8 mouse cellular contexts compared by ENCODE assay signal in genomic region chr1:36860431-36860849, GRCm38 (mm10).
DNase-seq lines count a peak whose midpoint lies in the region; ATAC-seq and TF ChIP-seq lines count a peak whose summit lies in the region.

No protein-coding gene starts in this region.

- no peaks in the 10 kb centered on the region for H3K9me3 ChIP-seq in liver, embryonic 11.5 days (ENCODE audit: control insufficient read depth, low read length)
- H3K9me3 ChIP-seq in kidney, embryonic 14.5 days (ENCODE audit: control insufficient read depth, low read length), result no peaks in the 10 kb centered on the region

- peaks cover 3% of the 10 kb centered on the region for H3K4me1 ChIP-seq in liver, adult 2 months (ENCODE audit: control insufficient read depth, insufficient read depth, low read length)
- peaks cover 6% of the 10 kb centered on the region for H3K4me1 ChIP-seq in liver, embryonic 11.5 days (replicated peaks; ENCODE audit: control insufficient read depth, insufficient read depth, low read length)
- H3K4me1 ChIP-seq in kidney, embryonic 14.5 days (ENCODE audit: control insufficient read depth, insufficient read depth, low read length), result 0 out of 2 replicates have a peak, but pooled peaks cover 10% of the 10 kb centered on the region

- no peaks in the 10 kb centered on the region for H3K36me3 ChIP-seq in liver, adult 2 months (ENCODE audit: control insufficient read depth, insufficient read depth, low read length)
- H3K36me3 ChIP-seq in liver, embryonic 11.5 days (ENCODE audit: control insufficient read depth, insufficient read depth, low read length), result no peaks in the 10 kb centered on the region; the same call in 1 of the 2 replicates
- no peaks in the 10 kb centered on the region for H3K36me3 ChIP-seq in kidney, embryonic 14.5 days (ENCODE audit: control insufficient read depth, insufficient read depth, low read length)
- no peaks in the 10 kb centered on the region for H3K36me3 ChIP-seq in myocyte (ENCODE audit: control insufficient read depth, insufficient read depth)

- H3K27me3 ChIP-seq in liver, adult 2 months (ENCODE audit: control insufficient read depth, insufficient read depth, low read length), result no peaks in the 10 kb centered on the region
- no peaks in the 10 kb centered on the region for H3K27me3 ChIP-seq in liver, embryonic 11.5 days (replicated peaks; ENCODE audit: control insufficient read depth, insufficient read depth, low read length)
- no peaks in the 10 kb centered on the region for H3K27me3 ChIP-seq in kidney, embryonic 14.5 days (ENCODE audit: control insufficient read depth, insufficient read depth, low read length)
- no peaks in the 10 kb centered on the region for H3K27me3 ChIP-seq in myocyte (ENCODE audit: control insufficient read depth, insufficient read depth, insufficient read length)

- no peak overlapping the region for H3ac ChIP-seq in myocyte (ENCODE audit: control insufficient read depth, insufficient read length)

- no peak overlapping the region for H3K9ac ChIP-seq in liver, adult 2 months (ENCODE audit: low read depth, low read length)
- H3K9ac ChIP-seq in liver, embryonic 11.5 days (ENCODE audit: low read depth, low read length), result no peak overlapping the region
- H3K9ac ChIP-seq in kidney, embryonic 14.5 days (ENCODE audit: low read depth, low read length), result no peak overlapping the region

- no peak for ATAC-seq in liver, embryonic 11.5 days (replicated peaks; ENCODE audit: low FRiP score)
- no peak for ATAC-seq in kidney, embryonic 14.5 days (ENCODE audit: low FRiP score, low TSS enrichment)
- ATAC-seq in inflammation-experienced regulatory T-cells, adult 6 months, result no peak

- H3K79me2 ChIP-seq in liver, adult 2 months (ENCODE audit: control insufficient read depth, insufficient read depth, low read length), result peaks cover 4% of the 10 kb centered on the region; the same call in 1 of the 2 replicates
- peaks cover 8% of the 10 kb centered on the region for H3K79me2 ChIP-seq in myocyte (ENCODE audit: control insufficient read depth, insufficient read depth)

- no peak for TF ChIP-seq CTCF in liver, adult 2 months (IDR thresholded peaks at IDR 0.05; ENCODE audit: low read depth, low read length)

- DNase-seq in liver, adult 2 months (ENCODE audit: extremely low read depth, low read depth, low spot score), result peak; percentile 23
- DNase-seq in liver, embryonic 11.5 days (ENCODE audit: low spot score), result no peak
- peak; percentile 98 for DNase-seq in heart, adult 11 months
- no peak for DNase-seq in layer of hippocampus, postnatal 25 days (ENCODE audit: extremely low spot score in 1 of 2, low spot score in 1 of 2)
- DNase-seq in right cerebral cortex, postnatal 14 days, result no peak

- H3K27ac ChIP-seq in liver, adult 2 months (replicated peaks; ENCODE audit: insufficient read depth, low read depth, low read length), result no peak overlapping the region
- H3K27ac ChIP-seq in liver, embryonic 11.5 days (ENCODE audit: low read depth, low read length), result no peak overlapping the region
- H3K27ac ChIP-seq in kidney, embryonic 14.5 days (ENCODE audit: low read depth, low read length), result peak overlapping the region; percentile 64

- no peak overlapping the region for H3K4me3 ChIP-seq in liver, adult 2 months (ENCODE audit: insufficient read depth, low read depth, low read length)
- no peak overlapping the region for H3K4me3 ChIP-seq in liver, embryonic 11.5 days (ENCODE audit: low read depth, low read length)
- no peak overlapping the region for H3K4me3 ChIP-seq in kidney, embryonic 14.5 days (ENCODE audit: low read length)
- no peak overlapping the region for H3K4me3 ChIP-seq in myocyte

- H3K4me2 ChIP-seq in liver, embryonic 11.5 days, result no peak overlapping the region
- H3K4me2 ChIP-seq in kidney, embryonic 14.5 days (replicated peaks; ENCODE audit: low read depth, low read length), result no peak overlapping the region
- H3K4me2 ChIP-seq in myocyte (ENCODE audit: low read depth), result peak overlapping the region; percentile 8

- TF ChIP-seq POLR2A in liver, adult 2 months (IDR thresholded peaks at IDR 0.05; ENCODE audit: extremely low read depth, insufficient read depth, low read length), result no peak
- no peak for TF ChIP-seq POLR2A in myocyte (IDR thresholded peaks at IDR 0.05; ENCODE audit: insufficient read length, low read depth)

- 62% methylated on average over 4 of the region's 4 CpGs for WGBS in liver, adult 2 months
- WGBS in liver, embryonic 11.5 days, result 58% methylated on average over 4 of the region's 4 CpGs
- 49% methylated on average over 4 of the region's 4 CpGs for WGBS in kidney, embryonic 14.5 days

TF ChIP-seq in myocyte, 11 proteins besides CTCF, POLR2A, EP300 and RAD21:
- no peak for TF ChIP-seq REST (IDR thresholded peaks at IDR 0.05; ENCODE audit: insufficient read depth, insufficient read length)
- TF ChIP-seq CEBPB (IDR thresholded peaks at IDR 0.05; ENCODE audit: insufficient read depth, poor library complexity, severe bottlenecking), result 0 out of 2 replicates have a peak, but pooled peaks have one; percentile 8
- TF ChIP-seq E2F4 (IDR thresholded peaks at IDR 0.05; ENCODE audit: insufficient read depth), result no peak
- no peak for TF ChIP-seq SRF (IDR thresholded peaks at IDR 0.05; ENCODE audit: control insufficient read depth, insufficient read length, low read depth)
- no peak for TF ChIP-seq POLR2AphosphoS2 (IDR thresholded peaks at IDR 0.05; ENCODE audit: insufficient read length, low read depth)
- peak in 2 of 3 experiments; percentile 12 to 57 for TF ChIP-seq MYOG (IDR thresholded peaks at IDR 0.05; ENCODE audit: control insufficient read depth in 1 of 3, insufficient read depth in 1 of 3, insufficient read length in 2 of 3, low read depth in 2 of 3)
- no peak for TF ChIP-seq TCF3 (IDR thresholded peaks at IDR 0.05; ENCODE audit: insufficient read length, low read depth)
- peak; percentile 62 for TF ChIP-seq TCF12 (IDR thresholded peaks at IDR 0.05; ENCODE audit: insufficient read depth, poor library complexity, severe bottlenecking)
- peak; percentile 41 to 69 (median 68) for TF ChIP-seq MYOD1 (IDR thresholded peaks at IDR 0.05; ENCODE audit: control insufficient read depth in 1 of 3, insufficient read length in 2 of 3, low read depth in 2 of 3)
- TF ChIP-seq MAX (IDR thresholded peaks at IDR 0.05; ENCODE audit: low read depth), result no peak
- no peak for TF ChIP-seq USF1 (IDR thresholded peaks at IDR 0.05; ENCODE audit: low read depth)
TF ChIP-seq in myocyte: peak in this region for 4.

Comparison
In these comparisons a context has a peak if more than half of its experiments do, and no peak if none do; other contexts are left out.
1. DNase-seq: peak in liver, adult 2 months (single experiment) and heart, adult 11 months (single experiment); none in liver, embryonic 11.5 days (single experiment), layer of hippocampus, postnatal 25 days (0 of 2) and right cerebral cortex, postnatal 14 days (single experiment).